Mouse (Mus musculus): ENCODE measurements around the gene Higd1c. TPM values are rescaled to one million over a fixed set of nuclear protein-coding genes. Genes with fewer than 3 reads are reported as not detected.
"Not testable (repeated sequence)": the region's sequence is repeated elsewhere in the genome, so short reads cannot be mapped to it uniquely, and the experiment has no call there.

Higd1c gene
- total RNA-seq, 2 experiments from 2014 or later, result not detected

- no peak for DNase-seq (ENCODE audit: extremely low spot score in 1 of 2, low spot score in 2 of 2)
- intact Hi-C loops (cut with DNase I), result no loop called here
Observed at GRCm38 (mm10) chr15:100367119-100367518, 2.8 kb downstream of the Higd1c start.

GRCm38 (mm10) chr15:100375066-100375465 is 10.7 kb downstream of the Higd1c start:
- TF ChIP-seq CTCF (IDR thresholded peaks at IDR 0.05), result peak; percentile 80
- peak; percentile 62 to 74 for DNase-seq (ENCODE audit: extremely low spot score in 1 of 2, low spot score in 2 of 2)
- Histone ChIP-seq H3K27ac (no peak overlapping the region), H3K4me3 (no peak overlapping the region)
- intact Hi-C loops (cut with DNase I), result loop anchor here (2.0 kb wide), 1 partner anchor 112 kb away; no protein-coding TSS in a partner anchor

More at GRCm38 (mm10) chr15:100367119-100367518, 2.8 kb downstream of the Higd1c start:
- no peak for TF ChIP-seq CTCF (IDR thresholded peaks at IDR 0.05)
- no peak overlapping the region for H3K27ac ChIP-seq
- H3K4me3 ChIP-seq, result no peak overlapping the region

GRCm38 (mm10) chr15:100377847-100378505 is 13.6 kb downstream of the Higd1c start:
- H3K27ac ChIP-seq; H3K4me3 ChIP-seq; DNase-seq (ENCODE audit: extremely low spot score in 1 of 2, low spot score in 2 of 2); intact Hi-C loops (cut with DNase I): not testable (repeated sequence)
- TF ChIP-seq CTCF (IDR thresholded peaks at IDR 0.05), result peak; percentile 32

- DNase-seq (ENCODE audit: extremely low spot score in 1 of 2, low spot score in 2 of 2), result no peak
- intact Hi-C loops (cut with DNase I), result no loop called here
- no peak overlapping the region for H3K4me3 ChIP-seq
- no peak overlapping the region for H3K27ac ChIP-seq
- TF ChIP-seq CTCF (IDR thresholded peaks at IDR 0.05), result no peak
Observed at GRCm38 (mm10) chr15:100379658-100380057, 15.3 kb downstream of the Higd1c start.

- no peak overlapping the region for H3K27ac ChIP-seq
- DNase-seq (ENCODE audit: extremely low spot score in 1 of 2, low spot score in 2 of 2), result no peak
- intact Hi-C loops (cut with DNase I), result no loop called here
- no peak for TF ChIP-seq CTCF (IDR thresholded peaks at IDR 0.05)
- no peak overlapping the region for H3K4me3 ChIP-seq
Observed at GRCm38 (mm10) chr15:100380104-100380503, 15.8 kb downstream of the Higd1c start.

GRCm38 (mm10) chr15:100385705-100386104 is 21.4 kb downstream of the Higd1c start:
- intact Hi-C loops (cut with DNase I), result no loop called here
- no peak for DNase-seq (ENCODE audit: extremely low spot score in 1 of 2, low spot score in 2 of 2)

GRCm38 (mm10) chr15:100387544-100388223 is 23.3 kb downstream of the Higd1c start:
- intact Hi-C loops (cut with DNase I), result no loop called here
- no peak for TF ChIP-seq CTCF (IDR thresholded peaks at IDR 0.05)
- DNase-seq (ENCODE audit: extremely low spot score in 1 of 2, low spot score in 2 of 2), result no peak

More at GRCm38 (mm10) chr15:100385705-100386104, 21.4 kb downstream of the Higd1c start:
- no peak overlapping the region for H3K4me3 ChIP-seq
- no peak overlapping the region for H3K27ac ChIP-seq
- TF ChIP-seq CTCF (IDR thresholded peaks at IDR 0.05), result no peak

GRCm38 (mm10) chr15:100388224-100388835 is 24.0 kb downstream of the Higd1c start:
- Histone ChIP-seq H3K27ac (no peak overlapping the region), H3K4me3 (no peak overlapping the region)
- no peak for DNase-seq (ENCODE audit: extremely low spot score in 1 of 2, low spot score in 2 of 2)
- intact Hi-C loops (cut with DNase I), result no loop called here
- TF ChIP-seq CTCF (IDR thresholded peaks at IDR 0.05), result no peak

More at GRCm38 (mm10) chr15:100387544-100388223, 23.3 kb downstream of the Higd1c start:
- Histone ChIP-seq H3K27ac (no peak overlapping the region), H3K4me3 (no peak overlapping the region)

- intact Hi-C loops (cut with DNase I), result no loop called here
- no peak for DNase-seq (ENCODE audit: extremely low spot score in 1 of 2, low spot score in 2 of 2)
- no peak overlapping the region for H3K27ac ChIP-seq
- no peak overlapping the region for H3K4me3 ChIP-seq
- TF ChIP-seq CTCF (IDR thresholded peaks at IDR 0.05), result no peak
Observed at GRCm38 (mm10) chr15:100388886-100389285, 24.5 kb downstream of the Higd1c start.

GRCm38 (mm10) chr15:100391066-100391465 is 26.7 kb downstream of the Higd1c start:
- H3K4me3 ChIP-seq, result no peak overlapping the region
- no peak for TF ChIP-seq CTCF (IDR thresholded peaks at IDR 0.05)
- no peak for DNase-seq (ENCODE audit: extremely low spot score in 1 of 2, low spot score in 2 of 2)
- no peak overlapping the region for H3K27ac ChIP-seq
- intact Hi-C loops (cut with DNase I), result no loop called here

- intact Hi-C loops (cut with DNase I), result no loop called here
- TF ChIP-seq CTCF (IDR thresholded peaks at IDR 0.05), result no peak
- Histone ChIP-seq H3K4me3 (no peak overlapping the region), H3K27ac (no peak overlapping the region)
- no peak for DNase-seq (ENCODE audit: extremely low spot score in 1 of 2, low spot score in 2 of 2)
Observed at GRCm38 (mm10) chr15:100391599-100391998, 27.3 kb downstream of the Higd1c start.

GRCm38 (mm10) chr15:100393016-100393415 is 28.7 kb downstream of the Higd1c start:
- DNase-seq (ENCODE audit: extremely low spot score in 1 of 2, low spot score in 2 of 2), result no peak
- H3K4me3 ChIP-seq, result no peak overlapping the region

More at GRCm38 (mm10) chr15:100393016-100393415, 28.7 kb downstream of the Higd1c start:
- intact Hi-C loops (cut with DNase I), result no loop called here
- TF ChIP-seq CTCF (IDR thresholded peaks at IDR 0.05), result no peak
- no peak overlapping the region for H3K27ac ChIP-seq
